In the genomic region with DNA sequence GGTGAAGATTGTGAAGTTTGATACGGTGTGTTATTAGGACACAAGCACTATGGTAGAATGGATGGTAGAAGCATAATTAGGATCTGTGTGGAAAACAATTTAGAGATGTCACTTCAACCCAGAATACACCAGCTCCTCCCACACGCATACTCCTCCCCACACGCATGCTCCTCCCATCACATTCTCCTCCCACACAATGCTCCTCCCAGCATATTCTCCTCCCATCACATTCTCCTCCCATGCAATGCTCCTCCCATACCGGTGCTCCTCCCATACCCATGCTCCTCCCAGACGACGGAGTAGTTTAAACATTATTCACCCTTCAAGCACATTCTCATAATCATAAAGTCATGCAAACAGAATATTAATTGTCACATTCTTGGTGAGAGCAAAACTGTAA, we compare ENCODE assay signal across 17 mouse cellular contexts. TPM values are rescaled to one million over a fixed set of nuclear protein-coding genes. Genes with fewer than 3 reads are reported as not detected.
A peak's percentile ranks its signal among the peaks of the same experiment; 100 is the strongest.
DNase-seq lines count a peak whose midpoint lies in the region; ATAC-seq and TF ChIP-seq lines count a peak whose summit lies in the region.
"Had no signal": no experiment of that assay in that cellular context is flagged by ENCODE, and none has a peak within 500 bp of the region (broad histone marks: within the 10 kb centered on the region; RNA-seq: fewer than 3 reads in every experiment).

No protein-coding gene starts in this region.

- H3K9ac ChIP-seq in liver, adult 2 months (ENCODE audit: low read depth, low read length), result no peak overlapping the region
- no peak overlapping the region for H3K9ac ChIP-seq in liver, embryonic 12.5 days
- H3K9ac ChIP-seq: embryonic facial prominence, embryonic 13.5 days; hindbrain, embryonic 13.5 days; liver, embryonic 14.5 days had no signal

- no peak overlapping the region for H3K4me3 ChIP-seq in liver, adult 2 months (ENCODE audit: insufficient read depth, low read depth, low read length)
- H3K4me3 ChIP-seq in liver, embryonic 12.5 days, result no peak overlapping the region
- H3K4me3 ChIP-seq: embryonic facial prominence, embryonic 13.5 days; forebrain, embryonic 10.5 days; hindbrain, embryonic 13.5 days; midbrain, embryonic 10.5 days had no signal

- WGBS in liver, adult 2 months, result 67% methylated on average over 6 of the region's 6 CpGs
- 53% methylated on average over 6 of the region's 6 CpGs for WGBS in liver, embryonic 12.5 days (ENCODE audit: insufficient replicate concordance)

- no peak for TF ChIP-seq POLR2A in liver, adult 2 months (IDR thresholded peaks at IDR 0.05; ENCODE audit: extremely low read depth, insufficient read depth, low read length)

- no peak overlapping the region for H3K27ac ChIP-seq in liver, adult 2 months (replicated peaks; ENCODE audit: insufficient read depth, low read depth, low read length)
- no peak overlapping the region for H3K27ac ChIP-seq in liver, embryonic 12.5 days
- H3K27ac ChIP-seq: embryonic facial prominence, embryonic 13.5 days; forebrain, embryonic 10.5 days; hindbrain, embryonic 13.5 days; liver, embryonic 14.5 days; midbrain, embryonic 10.5 days had no signal

- H3K36me3 ChIP-seq in liver, adult 2 months (ENCODE audit: control insufficient read depth, insufficient read depth, low read length), result no peaks in the 10 kb centered on the region
- H3K36me3 ChIP-seq in liver, embryonic 12.5 days, result no peaks in the 10 kb centered on the region
- H3K36me3 ChIP-seq: embryonic facial prominence, embryonic 13.5 days; forebrain, embryonic 10.5 days; hindbrain, embryonic 13.5 days; midbrain, embryonic 10.5 days had no signal

- DNase-seq in liver, adult 2 months (ENCODE audit: extremely low read depth, low read depth, low spot score), result peak; percentile 27
- DNase-seq in 3134 (ENCODE audit: extremely low read depth, insufficient read length, low spot score) (peak; percentile 42), 3T3-L1 (ENCODE audit: low read depth, low spot score) (peak; percentile 30), ZHBTc4 (ENCODE audit: low read depth, low spot score) (peak; percentile 93), MN1 (ENCODE audit: low spot score) (no peak)
- DNase-seq in layer of hippocampus, postnatal 10 days (ENCODE audit: low spot score in 2 of 2), result no peak
- DNase-seq: adrenal gland, postnatal 25 days; cerebellum, adult 9-11 months; kidney, postnatal 10 days; layer of hippocampus, adult 9-11 months; thymus, postnatal 14 days had no signal

- no peaks in the 10 kb centered on the region for H3K9me3 ChIP-seq in liver, embryonic 12.5 days (replicated peaks)
- H3K9me3 ChIP-seq: embryonic facial prominence, embryonic 13.5 days; forebrain, embryonic 10.5 days; hindbrain, embryonic 13.5 days; midbrain, embryonic 10.5 days had no signal

- H3K27me3 ChIP-seq in liver, adult 2 months (ENCODE audit: control insufficient read depth, insufficient read depth, low read length), result peaks cover 13% of the 10 kb centered on the region
- H3K27me3 ChIP-seq in liver, embryonic 12.5 days (replicated peaks), result peaks cover 35% of the 10 kb centered on the region

- ATAC-seq in liver, embryonic 12.5 days, result no peak

- H3K79me2 ChIP-seq in liver, adult 2 months (ENCODE audit: control insufficient read depth, insufficient read depth, low read length), result no peaks in the 10 kb centered on the region

- H3K4me2 ChIP-seq in liver, embryonic 12.5 days, result no peak overlapping the region

- H3K4me1 ChIP-seq in liver, adult 2 months (ENCODE audit: control insufficient read depth, insufficient read depth, low read length), result no peaks in the 10 kb centered on the region
- no peaks in the 10 kb centered on the region for H3K4me1 ChIP-seq in liver, embryonic 12.5 days

- TF ChIP-seq CTCF in liver, adult 2 months (IDR thresholded peaks at IDR 0.05; ENCODE audit: low read depth, low read length), result no peak

RNA-seq across cellular contexts. Expression of a gene that starts 26.5 kb away (rescaled TPM):
- 0.20 and 0.37 TPM in 2 replicates for total RNA-seq in liver, adult 2 months (2014; rRNA removed)
- 0.12 and 0.45 TPM in 2 replicates for polyA plus RNA-seq in liver, adult 2 months (2012; rRNA removed)
- polyA plus RNA-seq in liver, embryonic 12.5 days (2016; fragmentation: Nextera tagmentation; extraction: Ambion mirVana), result 0.35 and 0.60 TPM in 2 replicates
- 1 to 10 TPM; 7.4 to 8.8 TPM for total RNA-seq in layer of hippocampus, postnatal 10 days (2021)

Comparison
In these comparisons a context has a peak if more than half of its experiments do, and no peak if none do; other contexts are left out.
1. DNase-seq: peak in liver, adult 2 months (single experiment), 3134 (single experiment), 3T3-L1 (single experiment) and ZHBTc4 (single experiment); none in MN1 (single experiment) and layer of hippocampus, postnatal 10 days (0 of 2).